Mouse (Mus musculus) kidney, embryonic 16.5 days (tissue): ENCODE results near the gene Sipa1l3. TPM values are rescaled to one million over a fixed set of nuclear protein-coding genes. Genes with fewer than 3 reads are reported as not detected.
A peak's percentile ranks its signal among the peaks of the same experiment; 100 is the strongest.

Source experiments
- ATAC-seq: fragments of 200-750 bp; cut with Nextera tagmentation; 2 replicates; pipeline ENCODE4 v1.8.0; 2017; ENCODE audit warnings: moderate TSS enrichment; ENCODE audit not compliant: low FRiP score, low TSS enrichment
- H3K27ac ChIP-seq: fragments of 300-500 bp; sonication (generic); 2 replicates; pipeline ENCODE4 v1.5.1; 2014; ENCODE audit warnings: low read length
- H3K27me3 ChIP-seq: fragments of 300-500 bp; sonication (generic); 2 replicates; pipeline ENCODE4 v1.6.1; 2014; ENCODE audit warnings: low read length, control low read depth, mixed read lengths; ENCODE audit not compliant: insufficient read depth
- H3K36me3 ChIP-seq: fragments of 300-500 bp; sonication (generic); 2 replicates; pipeline ENCODE4 v1.6.1; 2014; ENCODE audit warnings: low read length, control low read depth, mixed read lengths; ENCODE audit not compliant: insufficient read depth
- H3K4me1 ChIP-seq: fragments of 300-500 bp; sonication (generic); 2 replicates; pipeline ENCODE4 v1.6.1; 2014; ENCODE audit warnings: low read length, control low read depth, mixed read lengths; ENCODE audit not compliant: insufficient read depth
- H3K4me2 ChIP-seq: fragments of 300-500 bp; sonication (generic); replicated peaks from 2 replicates; pipeline ENCODE4 v1.6.1; 2014; ENCODE audit warnings: low read depth, low read length
- H3K4me3 ChIP-seq: fragments of 300-500 bp; sonication (generic); 2 replicates; pipeline ENCODE4 v1.5.1; 2014; ENCODE audit warnings: mild to moderate bottlenecking, low read length
- H3K9ac ChIP-seq: fragments of 300-500 bp; sonication (generic); replicated peaks from 2 replicates; pipeline ENCODE4 v1.6.1; 2014; ENCODE audit warnings: low read length
- H3K9me3 ChIP-seq: fragments of 300-500 bp; sonication (generic); 2 replicates; pipeline ENCODE4 v1.6.1; 2016; ENCODE audit warnings: low read length, control low read depth
- WGBS: fragments of 180-500 bp; shearing (Covaris S2); extraction: QIAGEN DNeasy Blood & Tissue Kit; methylation state at CpG from one replicate; pipeline ENCODE4 v1.1.7; 2014; 5-methylcytosine and 5-hydroxymethylcytosine counted together
- polyA plus RNA-seq: library from polyadenylated mRNA; unstranded; fragments of >200 nt; fragmentation: Nextera tagmentation; extraction: Ambion mirVana; gene quantifications from 2 replicates; pipeline ENCODE4 v1.2.1, GENCODE M21; 2015

Gene Sipa1l3
- polyA plus RNA-seq, 1 experiment from 2014 or later: 15.8 TPM

GRCm38 (mm10) chr7:29468593-29468992 lies 49.8 kb downstream of the Sipa1l3 start:
- no peak overlapping the region for H3K27ac ChIP-seq
- 89% methylated on average over 5 of the region's 5 CpGs for WGBS
- no peak overlapping the region for H3K4me2 ChIP-seq
- H3K27me3 ChIP-seq: no peaks in the 10 kb centered on the region
- no peak overlapping the region for H3K9ac ChIP-seq
- peaks cover 17% of the 10 kb centered on the region for H3K4me1 ChIP-seq
- ATAC-seq: no peak
- no peaks in the 10 kb centered on the region for H3K9me3 ChIP-seq
- no peaks in the 10 kb centered on the region for H3K36me3 ChIP-seq
- no peak overlapping the region for H3K4me3 ChIP-seq

GRCm38 (mm10) chr7:29466585-29466984 lies 51.9 kb downstream of the Sipa1l3 start:
- no peak overlapping the region for H3K4me2 ChIP-seq
- WGBS: 70% methylated on average over 10 of the region's 10 CpGs
- peaks cover 29% of the 10 kb centered on the region for H3K4me1 ChIP-seq
- H3K9me3 ChIP-seq: no peaks in the 10 kb centered on the region
- no peaks in the 10 kb centered on the region for H3K36me3 ChIP-seq
- ATAC-seq: no peak
- no peak overlapping the region for H3K27ac ChIP-seq
- no peak overlapping the region for H3K4me3 ChIP-seq
- H3K27me3 ChIP-seq: no peaks in the 10 kb centered on the region
- no peak overlapping the region for H3K9ac ChIP-seq

DNA sequence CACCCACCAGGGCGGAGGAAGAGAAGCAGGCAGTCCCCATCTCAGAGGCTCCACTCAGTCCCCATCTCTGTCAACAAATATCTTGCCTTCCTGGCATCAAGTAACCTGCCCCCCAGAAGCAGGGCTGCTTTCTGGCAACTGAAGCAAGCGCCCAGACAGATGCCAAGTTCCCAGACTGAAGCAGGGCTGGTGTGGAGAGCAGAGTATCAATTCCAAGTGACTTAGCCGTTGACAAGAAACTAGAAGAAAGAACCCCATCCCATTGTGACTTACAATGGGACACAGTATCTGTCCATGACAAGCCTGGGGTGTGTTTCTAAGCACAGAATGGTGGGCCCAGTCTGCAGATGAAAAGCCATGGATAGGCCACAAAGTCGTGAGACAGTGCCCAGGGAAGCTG lies 52.7 kb downstream of the Sipa1l3 start:
- H3K27ac ChIP-seq: no peak overlapping the region
- no peaks in the 10 kb centered on the region for H3K9me3 ChIP-seq
- no peaks in the 10 kb centered on the region for H3K36me3 ChIP-seq
- no peak overlapping the region for H3K4me2 ChIP-seq
- no peak for ATAC-seq
- H3K9ac ChIP-seq: no peak overlapping the region
- H3K4me1 ChIP-seq: peaks cover 25% of the 10 kb centered on the region
- no peak overlapping the region for H3K4me3 ChIP-seq
- no peaks in the 10 kb centered on the region for H3K27me3 ChIP-seq
- 85% methylated on average over 4 of the region's 4 CpGs for WGBS

GRCm38 (mm10) chr7:29462820-29463219 lies 55.6 kb downstream of the Sipa1l3 start:
- no peaks in the 10 kb centered on the region for H3K9me3 ChIP-seq
- ATAC-seq: no peak
- WGBS: 53% methylated on average over 3 of the region's 3 CpGs
- no peak overlapping the region for H3K27ac ChIP-seq
- H3K36me3 ChIP-seq: no peaks in the 10 kb centered on the region
- H3K4me3 ChIP-seq: no peak overlapping the region
- peaks cover 19% of the 10 kb centered on the region for H3K4me1 ChIP-seq
- no peak overlapping the region for H3K9ac ChIP-seq
- no peaks in the 10 kb centered on the region for H3K27me3 ChIP-seq
- no peak overlapping the region for H3K4me2 ChIP-seq

DNA sequence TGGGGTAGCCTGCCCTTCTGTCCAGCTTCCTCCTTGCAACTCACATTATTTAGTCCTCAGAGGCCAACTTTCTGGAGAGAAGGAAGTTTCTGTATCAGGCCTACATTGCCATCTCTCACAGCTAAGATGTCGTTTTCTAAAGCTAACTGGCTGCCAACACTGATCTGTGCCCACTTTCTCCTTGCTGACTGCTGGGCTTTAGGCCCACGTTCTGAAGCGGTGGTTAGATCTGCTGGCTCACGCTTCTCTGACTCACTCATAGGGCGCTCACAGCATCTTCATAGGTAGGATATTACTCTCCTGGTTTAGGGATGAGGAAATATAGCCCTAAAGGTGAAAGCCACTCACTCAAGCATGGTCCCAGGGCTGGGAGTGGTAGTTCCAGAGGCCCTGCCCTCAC lies 56.3 kb downstream of the Sipa1l3 start:
- H3K9me3 ChIP-seq: no peaks in the 10 kb centered on the region
- ATAC-seq: no peak
- no peak overlapping the region; the same call in 1 of the 2 replicates for H3K27ac ChIP-seq
- H3K27me3 ChIP-seq: no peaks in the 10 kb centered on the region
- 79% methylated on average over 5 of the region's 5 CpGs for WGBS
- H3K4me3 ChIP-seq: no peak overlapping the region
- peaks cover 20% of the 10 kb centered on the region for H3K4me1 ChIP-seq
- no peak overlapping the region for H3K4me2 ChIP-seq
- no peak overlapping the region for H3K9ac ChIP-seq
- H3K36me3 ChIP-seq: no peaks in the 10 kb centered on the region

GRCm38 (mm10) chr7:29461557-29461956 lies 56.9 kb downstream of the Sipa1l3 start:
- Histone ChIP-seq H3K27me3 (no peaks in the 10 kb centered on the region), H3K27ac (peak overlapping the region; percentile 15; the same call in 1 of the 2 replicates), H3K9ac (no peak overlapping the region), H3K4me1 (peaks cover 20% of the 10 kb centered on the region), H3K4me3 (no peak overlapping the region), H3K4me2 (no peak overlapping the region), H3K36me3 (no peaks in the 10 kb centered on the region), H3K9me3 (no peaks in the 10 kb centered on the region)
- WGBS: 62% methylated on average over 10 of the region's 10 CpGs
- ATAC-seq: no peak

- 81% methylated on average over 14 of the region's 14 CpGs for WGBS
- Histone ChIP-seq H3K4me2 (no peak overlapping the region), H3K36me3 (no peaks in the 10 kb centered on the region), H3K27me3 (no peaks in the 10 kb centered on the region), H3K4me3 (no peak overlapping the region), H3K9ac (no peak overlapping the region), H3K9me3 (no peaks in the 10 kb centered on the region), H3K27ac (no peak overlapping the region), H3K4me1 (peaks cover 22% of the 10 kb centered on the region)
- ATAC-seq: no peak
Observed at GRCm38 (mm10) chr7:29458889-29459740, 59.3 kb downstream of the Sipa1l3 start.

DNA sequence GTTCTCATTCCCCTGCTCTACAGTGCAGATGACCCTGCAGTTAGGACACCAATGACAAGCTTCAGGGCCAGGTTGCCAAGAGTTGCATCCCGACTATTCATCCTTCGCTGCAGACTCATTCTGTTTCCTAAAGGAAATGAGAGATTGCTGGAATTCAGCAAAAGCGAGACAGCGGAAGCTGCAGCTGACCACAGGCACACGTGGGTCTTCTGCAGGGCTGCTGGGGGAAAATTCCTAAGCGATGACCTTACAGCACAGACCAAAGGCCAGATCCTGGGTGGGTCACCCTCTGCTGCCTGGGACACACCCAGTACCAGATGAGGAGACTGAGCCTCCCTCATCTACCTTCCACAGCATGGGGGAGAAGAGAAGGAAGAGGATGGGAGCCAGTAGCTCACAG lies 60.7 kb downstream of the Sipa1l3 start:
- Histone ChIP-seq H3K9ac (no peak overlapping the region), H3K36me3 (no peaks in the 10 kb centered on the region), H3K4me1 (peaks cover 31% of the 10 kb centered on the region), H3K9me3 (no peaks in the 10 kb centered on the region), H3K27ac (peak overlapping the region; percentile 49; the same call in 1 of the 2 replicates), H3K4me2 (no peak overlapping the region), H3K4me3 (no peak overlapping the region), H3K27me3 (no peaks in the 10 kb centered on the region)
- ATAC-seq: no peak
- WGBS: 49% methylated on average over 6 of the region's 6 CpGs

GRCm38 (mm10) chr7:29456716-29457115 lies 61.7 kb downstream of the Sipa1l3 start:
- 81% methylated on average over 9 of the region's 9 CpGs for WGBS
- no peak overlapping the region for H3K4me2 ChIP-seq
- H3K4me3 ChIP-seq: no peak overlapping the region
- no peak for ATAC-seq
- peaks cover 32% of the 10 kb centered on the region for H3K4me1 ChIP-seq
- H3K9ac ChIP-seq: no peak overlapping the region
- H3K36me3 ChIP-seq: no peaks in the 10 kb centered on the region
- H3K9me3 ChIP-seq: no peaks in the 10 kb centered on the region
- no peaks in the 10 kb centered on the region for H3K27me3 ChIP-seq
- H3K27ac ChIP-seq: no peak overlapping the region

DNA sequence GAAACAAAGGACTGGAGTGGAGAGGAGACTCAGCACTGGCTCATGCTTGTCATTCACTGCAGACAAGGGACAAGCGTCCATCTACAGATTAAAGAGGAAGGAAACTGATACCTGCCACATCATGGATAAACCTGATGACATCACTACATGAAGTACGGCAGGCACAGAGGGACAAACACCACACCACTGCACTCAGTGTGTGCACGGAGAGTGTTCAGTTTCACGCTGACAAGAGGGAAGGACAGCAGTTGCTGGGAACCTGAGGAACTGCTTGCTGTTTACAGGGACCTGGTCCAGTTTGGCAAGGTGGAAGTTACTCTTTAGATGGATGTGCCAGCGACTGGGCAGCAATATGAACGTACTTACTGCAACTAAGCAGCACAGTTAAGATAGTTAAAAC lies 62.9 kb downstream of the Sipa1l3 start:
- H3K9ac ChIP-seq: no peak overlapping the region
- no peak overlapping the region for H3K4me3 ChIP-seq
- 69% methylated on average over 6 of the region's 6 CpGs for WGBS
- H3K27ac ChIP-seq: no peak overlapping the region
- H3K27me3 ChIP-seq: no peaks in the 10 kb centered on the region
- no peaks in the 10 kb centered on the region for H3K36me3 ChIP-seq
- H3K9me3 ChIP-seq: no peaks in the 10 kb centered on the region
- ATAC-seq: no peak
- no peak overlapping the region for H3K4me2 ChIP-seq
- H3K4me1 ChIP-seq: peaks cover 26% of the 10 kb centered on the region
